Mouse (Mus musculus) CD8-positive naive resting alpha-beta T cell, adult 2 months (primary cell): ENCODE measurements around the gene Dhrs7c.

Experiments
- DNase-seq, 2 experiments: peaks; one replicate each; pipeline ENCODE4 v3.0.0; 2022; ENCODE audit warnings: low read depth in 2 of 2, low spot score in 2 of 2

The Dhrs7c gene

GRCm38 (mm10) chr11:67839810-67840209 lies 41.8 kb downstream of the Dhrs7c start:
- no peak for DNase-seq

DNA sequence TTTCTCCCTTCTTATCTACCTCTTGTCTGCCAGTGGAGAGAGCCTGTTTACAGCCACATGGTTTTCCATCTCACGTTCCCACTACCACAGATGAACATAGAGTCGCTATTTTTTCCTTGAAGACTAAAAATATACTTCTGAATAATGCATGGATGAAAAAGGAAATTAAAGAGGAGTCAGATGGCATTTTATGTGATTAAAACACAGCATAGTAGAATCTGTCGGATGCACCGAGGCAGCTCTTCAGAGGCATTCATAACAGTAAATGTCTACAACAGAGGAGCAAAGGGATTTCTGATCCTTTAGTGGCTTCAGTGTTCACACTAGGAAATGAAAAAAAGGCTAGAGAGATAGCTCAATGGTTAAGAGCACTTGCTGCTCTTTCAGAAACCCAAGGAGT lies 47.2 kb downstream of the Dhrs7c start:
- no peak for DNase-seq

GRCm38 (mm10) chr11:67851770-67852169 lies 53.8 kb downstream of the Dhrs7c start:
- DNase-seq: no peak

DNA sequence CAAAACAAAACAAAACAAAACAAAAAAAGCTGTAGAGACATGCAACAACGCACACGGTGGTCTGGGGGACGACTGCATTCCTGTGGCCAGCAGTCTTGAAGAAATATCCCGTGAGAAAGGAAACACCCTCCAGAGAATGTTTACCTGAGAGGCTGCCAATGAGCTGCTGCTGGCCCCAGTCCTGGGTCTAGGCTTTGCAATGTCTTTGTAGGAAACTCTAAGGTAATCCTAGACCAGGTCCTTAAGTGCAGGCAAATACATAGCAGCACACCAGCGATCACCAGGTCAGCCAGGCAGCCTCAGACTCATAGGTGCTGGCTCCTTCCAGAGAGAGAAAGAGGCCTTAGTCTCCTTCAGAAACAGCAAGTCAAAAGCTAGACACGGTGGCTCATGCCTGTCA lies 56.0 kb downstream of the Dhrs7c start:
- DNase-seq: no peak

DNA sequence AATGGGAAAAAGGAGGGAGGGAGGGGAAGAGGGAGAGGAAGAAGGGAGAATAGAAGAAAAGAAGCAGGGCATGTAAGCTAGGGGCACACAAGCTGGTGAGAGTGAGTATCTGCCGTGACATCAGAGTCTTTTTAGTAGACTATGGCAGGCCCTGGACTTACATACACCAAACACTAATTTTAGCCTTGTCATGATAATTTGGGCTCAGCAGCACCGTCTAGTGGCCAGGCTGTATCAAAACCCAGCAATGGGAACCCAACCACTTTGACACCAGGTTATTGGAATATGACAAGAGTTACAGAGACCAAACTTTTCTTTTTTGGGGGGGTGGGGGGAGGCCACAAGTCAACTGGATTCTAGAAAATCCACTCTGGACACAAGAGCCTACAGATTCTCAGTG lies 57.0 kb downstream of the Dhrs7c start:
- no peak for DNase-seq

DNA sequence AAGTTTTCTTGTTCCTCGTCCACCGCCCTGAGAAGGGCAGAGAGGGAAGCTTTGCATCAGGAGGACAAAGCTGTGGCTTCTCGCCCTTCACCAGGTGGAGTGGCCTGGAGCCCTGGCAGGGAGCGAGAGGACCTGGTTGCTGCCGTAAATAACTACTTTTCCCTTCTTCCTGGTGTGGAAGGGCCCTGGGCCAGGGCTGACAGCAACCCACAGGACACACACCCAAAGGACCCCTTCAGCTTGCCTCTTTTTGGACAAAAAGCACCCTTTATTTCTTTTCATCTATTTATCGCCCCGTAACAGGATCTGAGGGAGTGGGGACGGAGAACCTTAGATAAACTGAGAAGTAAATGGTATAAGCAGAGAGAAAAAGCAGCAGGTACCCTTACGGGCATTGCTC lies 60.5 kb downstream of the Dhrs7c start:
- no peak for DNase-seq

DNA sequence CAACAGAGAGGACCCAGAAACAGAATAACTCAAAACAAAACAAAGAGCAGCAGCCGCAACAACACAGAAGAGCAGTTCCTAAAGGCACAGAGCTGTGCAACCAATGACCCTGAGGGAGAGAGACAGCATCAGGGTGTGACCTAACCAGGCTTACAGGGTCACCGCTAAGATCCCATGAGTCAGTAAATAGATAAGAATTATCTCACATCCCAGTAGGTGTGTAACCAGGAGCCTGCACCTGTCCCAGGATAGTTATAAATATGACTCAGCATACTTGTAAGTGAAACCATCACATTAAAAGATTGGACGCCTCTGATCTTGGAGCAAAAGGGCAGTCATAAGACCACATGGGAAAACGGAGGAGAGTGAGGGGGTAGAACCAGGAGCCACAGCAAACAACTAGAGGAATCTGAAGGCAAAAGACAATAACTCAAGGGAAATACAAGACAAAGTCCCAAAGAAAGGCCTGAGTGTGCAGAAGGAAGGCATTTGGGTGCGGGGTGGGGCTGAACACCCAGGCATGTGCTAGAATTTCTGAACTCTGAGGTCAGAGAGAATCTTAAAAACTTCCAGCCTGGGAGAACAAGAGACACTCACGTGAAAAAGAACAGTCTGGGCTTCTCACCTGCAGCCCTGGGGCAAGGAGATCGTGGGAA lies 62.9 kb downstream of the Dhrs7c start:
- no peak for DNase-seq

- no peak for DNase-seq
Measured at GRCm38 (mm10) chr11:67861399-67861838, 63.4 kb downstream of the Dhrs7c start.

GRCm38 (mm10) chr11:67865100-67865499 lies 67.1 kb downstream of the Dhrs7c start:
- no peak for DNase-seq
